Mouse (Mus musculus) Patski (cell line): ENCODE measurements around the gene Brix1. TPM values are rescaled to one million over a fixed set of nuclear protein-coding genes. Genes with fewer than 3 reads are reported as not detected.

Experiments
- ATAC-seq: fragments of 100-300 bp; one replicate; pipeline ENCODE4 v1.8.0; 2021
- CTCF ChIA-PET: fragments of 350-600 bp; sonication (Branson Sonifier 250); formaldehyde crosslinking; loops from one replicate; lab custom pipeline; 2022; ENCODE audit warnings: inconsistent platforms; lab: Charles Lee
- POLR2A ChIA-PET: fragments of 350-600 bp; sonication (Branson Sonifier 250); formaldehyde crosslinking; loops from one replicate; lab custom pipeline; 2022; ENCODE audit warnings: antibody characterized with exemption, inconsistent platforms; lab: Charles Lee
- DNase-seq: peaks from one replicate; pipeline ENCODE4 v3.0.0-alpha.2; 2011; ENCODE audit warnings: low read depth, low spot score
- H3K27me3 ChIP-seq: fragments of 371-371 bp; one replicate; pipeline ENCODE4 v1.5.1; 2021
- CTCF ChIP-seq: fragments of 100-300 bp; IDR thresholded peaks from one replicate; pipeline ENCODE4 v1.5.1; 2021
- in situ Hi-C: fragments of 300-500 bp; cut with MboI; formaldehyde crosslinking; loops from 3 replicates; pipeline ENCODE4 v1.11.1; 2018; ENCODE audit warnings: low pct_unique_long_range_greater_than_20kb, mixed read lengths
- polyA plus RNA-seq: library from polyadenylated mRNA; unstranded; gene quantifications from one replicate; pipeline ENCODE4 v1.2.3, GENCODE M21; 2021

Gene Brix1
- polyA plus RNA-seq, 1 experiment from 2014 or later: 41.2 TPM

- ChIA-PET CTCF (no interaction called here), POLR2A (no interaction called here)
- no peak for TF ChIP-seq CTCF
- in situ Hi-C loops: no loop called here
- ATAC-seq: no peak
- H3K27me3 ChIP-seq: no peaks in the 10 kb centered on the region
- no peak for DNase-seq
Observed at GRCm38 (mm10) chr15:10464678-10465077, 21.1 kb downstream of the Brix1 start.

GRCm38 (mm10) chr15:10463555-10463954 lies 22.2 kb downstream of the Brix1 start:
- ChIA-PET POLR2A (interaction anchor here (1.0 kb wide), 1 partner anchor 13 kb away, joined by 3 read pairs; no protein-coding TSS in a partner anchor), CTCF (no interaction called here)
- H3K27me3 ChIP-seq: no peaks in the 10 kb centered on the region
- no peak for ATAC-seq
- DNase-seq: no peak
- in situ Hi-C loops: no loop called here
- no peak for TF ChIP-seq CTCF

- ChIA-PET POLR2A (no interaction called here), CTCF (interaction anchor here (1.0 kb wide), 1 partner anchor 12 kb away, joined by 3 read pairs; no protein-coding TSS in a partner anchor)
- no peak for ATAC-seq
- in situ Hi-C loops: no loop called here
- no peaks in the 10 kb centered on the region for H3K27me3 ChIP-seq
- DNase-seq: no peak
- TF ChIP-seq CTCF: no peak
Observed at GRCm38 (mm10) chr15:10460986-10461385, 24.8 kb downstream of the Brix1 start.

GRCm38 (mm10) chr15:10447102-10447501 lies 38.6 kb downstream of the Brix1 start:
- no peak for TF ChIP-seq CTCF

GRCm38 (mm10) chr15:10442275-10442674 lies 43.5 kb downstream of the Brix1 start:
- DNase-seq: no peak
- in situ Hi-C loops: loop anchor here (25.0 kb wide), 1 partner anchor 1255 kb away; no protein-coding TSS in a partner anchor
- CTCF ChIA-PET: no interaction called here
- no peak for TF ChIP-seq CTCF
- POLR2A ChIA-PET: no interaction called here
- no peaks in the 10 kb centered on the region for H3K27me3 ChIP-seq
- peak; percentile 69 for ATAC-seq

More at GRCm38 (mm10) chr15:10447102-10447501, 38.6 kb downstream of the Brix1 start:
- H3K27me3 ChIP-seq: no peaks in the 10 kb centered on the region
- DNase-seq: no peak
- ATAC-seq: no peak
- in situ Hi-C loops: loop anchor here (25.0 kb wide), 1 partner anchor 1260 kb away; no protein-coding TSS in a partner anchor
- CTCF ChIA-PET: no interaction called here
- POLR2A ChIA-PET: no interaction called here

GRCm38 (mm10) chr15:10441493-10441892 lies 44.3 kb downstream of the Brix1 start:
- DNase-seq (no peak), ATAC-seq (peak; percentile 38)
- H3K27me3 ChIP-seq: no peaks in the 10 kb centered on the region
- ChIA-PET CTCF (no interaction called here), POLR2A (no interaction called here)
- no peak for TF ChIP-seq CTCF
- in situ Hi-C loops: loop anchor here (25.0 kb wide), 1 partner anchor 1254 kb away; no protein-coding TSS in a partner anchor

- ChIA-PET CTCF (no interaction called here), POLR2A (no interaction called here)
- peak; percentile 20 for TF ChIP-seq CTCF
- H3K27me3 ChIP-seq: no peaks in the 10 kb centered on the region
- in situ Hi-C loops: loop anchor here (25.0 kb wide), 1 partner anchor 1253 kb away; no protein-coding TSS in a partner anchor
- no peak for ATAC-seq
- no peak for DNase-seq
Observed at GRCm38 (mm10) chr15:10439963-10440362, 45.8 kb downstream of the Brix1 start.

- in situ Hi-C loops: loop anchor here (25.0 kb wide), 1 partner anchor 1250 kb away; no protein-coding TSS in a partner anchor
- H3K27me3 ChIP-seq: no peaks in the 10 kb centered on the region
- ATAC-seq: no peak
- CTCF ChIA-PET: no interaction called here
- no peak for DNase-seq
- POLR2A ChIA-PET: no interaction called here
- TF ChIP-seq CTCF: no peak
Observed at GRCm38 (mm10) chr15:10436893-10437292, 48.9 kb downstream of the Brix1 start.

GRCm38 (mm10) chr15:10426545-10427266 lies 59.0 kb downstream of the Brix1 start:
- CTCF ChIA-PET: no interaction called here
- no peak for DNase-seq
- ATAC-seq: no peak
- no peaks in the 10 kb centered on the region for H3K27me3 ChIP-seq
- no peak for TF ChIP-seq CTCF
- in situ Hi-C loops: loop anchor here (25.0 kb wide), 1 partner anchor 1239 kb away; no protein-coding TSS in a partner anchor
- POLR2A ChIA-PET: no interaction called here

GRCm38 (mm10) chr15:10426124-10426523 lies 59.6 kb downstream of the Brix1 start:
- in situ Hi-C loops: loop anchor here (25.0 kb wide), 1 partner anchor 1239 kb away; no protein-coding TSS in a partner anchor
- DNase-seq (no peak), ATAC-seq (no peak)
- ChIA-PET CTCF (no interaction called here), POLR2A (no interaction called here)
- H3K27me3 ChIP-seq: no peaks in the 10 kb centered on the region
- TF ChIP-seq CTCF: no peak

Other genes with a start within 250 kb of the Brix1 start
- gene Gm21973, start 160.6 kb downstream of the Brix1 start, polyA plus RNA-seq: not detected
- gene Agxt2, start 127.4 kb downstream of the Brix1 start, polyA plus RNA-seq: not detected
- 34.2 TPM for gene Dnajc21, start 15.4 kb downstream of the Brix1 start, polyA plus RNA-seq
- gene Rad1, start 71 bp upstream of the Brix1 start, polyA plus RNA-seq: 19.0 TPM
- not detected for gene Ttc23l, start 72.7 kb upstream of the Brix1 start, polyA plus RNA-seq
- gene Rai14, start 228.7 kb upstream of the Brix1 start, polyA plus RNA-seq: 55.3 TPM